ENCODE assay signal across 14 mouse cellular contexts in genomic region chr16:10702399-10702798, GRCm38 (mm10).
DNase-seq lines count a peak whose midpoint lies in the region; ATAC-seq and TF ChIP-seq lines count a peak whose summit lies in the region.
"Had no signal": no experiment of that assay in that cellular context is flagged by ENCODE, and none has a peak within 500 bp of the region (broad histone marks: within the 10 kb centered on the region; RNA-seq: fewer than 3 reads in every experiment).

No protein-coding gene starts in this region.

- H3ac ChIP-seq in C2C12 (ENCODE audit: control insufficient read depth, insufficient read length, low read depth), result no peak overlapping the region

- peak; percentile 68 for ATAC-seq in intestine, embryonic 16.5 days
- ATAC-seq: forebrain, embryonic 16.5 days had no signal

- no peaks in the 10 kb centered on the region for H3K79me3 ChIP-seq in C2C12 (ENCODE audit: low read depth)

- WGBS in kidney, adult 2 months, result 82% methylated on average over 2 of the region's 2 CpGs
- 69% methylated on average over 2 of the region's 2 CpGs for WGBS in intestine, embryonic 16.5 days

- no peak overlapping the region for H3K4me2 ChIP-seq in intestine, embryonic 16.5 days (ENCODE audit: low read depth, low read length)

- H3K27ac ChIP-seq in kidney, adult 2 months (ENCODE audit: insufficient read depth, low read depth, low read length), result no peak overlapping the region
- H3K27ac ChIP-seq in intestine, embryonic 16.5 days (ENCODE audit: low read length), result no peak overlapping the region
- H3K27ac ChIP-seq: hindbrain, postnatal 0 days; liver, embryonic 14.5 days had no signal

- H3K4me1 ChIP-seq in kidney, adult 2 months (ENCODE audit: control insufficient read depth, insufficient read depth, low read length), result no peaks in the 10 kb centered on the region
- peaks cover 12% of the 10 kb centered on the region; the same call in 1 of the 2 replicates for H3K4me1 ChIP-seq in intestine, embryonic 16.5 days (ENCODE audit: control insufficient read depth, insufficient read depth, low read length)

- H3K36me3 ChIP-seq in kidney, adult 2 months (ENCODE audit: control insufficient read depth, insufficient read depth, low read length), result no peaks in the 10 kb centered on the region
- no peaks in the 10 kb centered on the region for H3K36me3 ChIP-seq in C2C12 (ENCODE audit: control insufficient read depth, insufficient read depth)
- H3K36me3 ChIP-seq in intestine, embryonic 16.5 days (ENCODE audit: control insufficient read depth, insufficient read depth, low read length), result no peaks in the 10 kb centered on the region

- no peaks in the 10 kb centered on the region for H3K9me3 ChIP-seq in intestine, embryonic 16.5 days (ENCODE audit: control insufficient read depth, low read length)
- H3K9me3 ChIP-seq: megakaryocyte, embryonic 14.5 days had no signal

- DNase-seq in kidney, postnatal 36 days, result peak; percentile 18 to 22
- no peak for DNase-seq in kidney, adult 2 months
- peak; percentile 64 for DNase-seq in NIH3T3 (ENCODE audit: low read depth)
- no peak for DNase-seq in left cerebral cortex, postnatal 10 days (ENCODE audit: extremely low spot score in 1 of 2, low spot score in 2 of 2)
- no peak for DNase-seq in ovary, adult 18-20 months (ENCODE audit: low spot score)
- DNase-seq: cerebellum, postnatal 14 days; heart, postnatal 10 days; right cerebral cortex, postnatal 25 days had no signal

- H3K79me2 ChIP-seq in C2C12 (ENCODE audit: control insufficient read depth, insufficient read depth), result no peaks in the 10 kb centered on the region

- TF ChIP-seq CTCF in kidney, adult 2 months (conservative IDR thresholded peaks at IDR 0.05; ENCODE audit: insufficient read depth, insufficient read length, low read depth, low read length), result no peak
- no peak for TF ChIP-seq CTCF in C2C12 (IDR thresholded peaks at IDR 0.05; ENCODE audit: control insufficient read depth, insufficient read depth, insufficient read length)

- no peak overlapping the region for H3K4me3 ChIP-seq in kidney, adult 2 months (ENCODE audit: insufficient read depth, low read depth, low read length)
- H3K4me3 ChIP-seq in C2C12 (ENCODE audit: insufficient read depth, poor library complexity, severe bottlenecking), result no peak overlapping the region
- H3K4me3 ChIP-seq in intestine, embryonic 16.5 days (ENCODE audit: low read length), result no peak overlapping the region
- H3K4me3 ChIP-seq: megakaryocyte, embryonic 14.5 days had no signal

- intact Hi-C loops in left cerebral cortex, postnatal 10 days (cut with DNase I), result no loop called here

- no peaks in the 10 kb centered on the region for H3K27me3 ChIP-seq in kidney, adult 2 months (replicated peaks; ENCODE audit: control insufficient read depth, insufficient read depth, low read length)
- no peaks in the 10 kb centered on the region for H3K27me3 ChIP-seq in C2C12 (ENCODE audit: control insufficient read depth, insufficient read depth, insufficient read length)
- no peaks in the 10 kb centered on the region for H3K27me3 ChIP-seq in intestine, embryonic 16.5 days (replicated peaks; ENCODE audit: control insufficient read depth, insufficient read depth, low read length)
- H3K27me3 ChIP-seq: megakaryocyte, embryonic 14.5 days had no signal

- H3K9ac ChIP-seq in intestine, embryonic 16.5 days (ENCODE audit: low read depth, low read length), result no peak overlapping the region
- H3K9ac ChIP-seq: liver, embryonic 14.5 days had no signal

- no peak for TF ChIP-seq POLR2A in kidney, adult 2 months (IDR thresholded peaks at IDR 0.05; ENCODE audit: low read depth, low read length)

TF ChIP-seq in C2C12, 6 proteins besides CTCF, POLR2A, EP300 and RAD21:
- TF ChIP-seq FOSL1 (IDR thresholded peaks at IDR 0.05; ENCODE audit: insufficient read depth, low read length, poor library complexity, severe bottlenecking), result no peak
- TF ChIP-seq CEBPB (IDR thresholded peaks at IDR 0.05; ENCODE audit: low read depth), result peak; percentile 26

Comparison
In these comparisons a context has a peak if more than half of its experiments do, and no peak if none do; other contexts are left out.
1. DNase-seq: peak in kidney, postnatal 36 days (2 of 2) and NIH3T3 (single experiment); none in kidney, adult 2 months (single experiment), left cerebral cortex, postnatal 10 days (0 of 2) and ovary, adult 18-20 months (single experiment).